Comparison of ENCODE assay signal across 30 mouse cellular contexts in the genomic region with DNA sequence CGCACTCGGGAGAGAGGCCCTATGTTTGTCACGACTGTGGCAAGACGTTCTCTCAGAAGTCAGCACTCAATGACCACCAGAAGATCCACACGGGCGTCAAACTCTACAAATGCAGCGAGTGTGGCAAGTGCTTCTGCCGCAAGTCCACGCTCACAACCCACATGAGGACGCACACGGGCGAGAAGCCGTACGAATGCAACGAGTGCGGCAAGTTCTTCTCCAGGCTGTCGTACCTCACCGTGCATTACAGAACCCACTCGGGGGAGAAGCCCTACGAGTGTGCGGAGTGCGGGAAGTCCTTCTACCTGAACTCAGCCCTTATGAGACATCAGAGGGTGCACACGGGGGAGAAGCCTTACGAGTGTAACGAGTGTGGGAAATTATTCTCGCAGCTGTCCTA. TPM values are rescaled to one million over a fixed set of nuclear protein-coding genes. Genes with fewer than 3 reads are reported as not detected.
DNase-seq lines count a peak whose midpoint lies in the region; ATAC-seq and TF ChIP-seq lines count a peak whose summit lies in the region.
"Had no signal": no experiment of that assay in that cellular context is flagged by ENCODE, and none has a peak within 500 bp of the region (broad histone marks: within the 10 kb centered on the region; RNA-seq: fewer than 3 reads in every experiment).

No protein-coding gene starts in this region.

- peaks cover 23% of the 10 kb centered on the region for H3K4me1 ChIP-seq in megakaryocyte, embryonic 14.5 days
- H3K4me1 ChIP-seq in G1E (ENCODE audit: insufficient read depth, low read depth, low read length): no peaks in the 10 kb centered on the region
- H3K4me1 ChIP-seq in forebrain, embryonic 10.5 days: no peaks in the 10 kb centered on the region

- 96% methylated on average over 26 of the region's 26 CpGs for WGBS in forebrain, embryonic 10.5 days

- peak overlapping the region; percentile 10 for H3K4me3 ChIP-seq in megakaryocyte, embryonic 14.5 days (replicated peaks)
- H3K4me3 ChIP-seq in G1E (ENCODE audit: low read depth, low read length): peak overlapping the region; percentile 13; the same call in 1 of the 2 replicates
- no peak overlapping the region for H3K4me3 ChIP-seq in forebrain, embryonic 10.5 days

- H3K9me3 ChIP-seq in megakaryocyte, embryonic 14.5 days: peaks cover 24% of the 10 kb centered on the region
- H3K9me3 ChIP-seq in G1E (replicated peaks): peaks cover 32% of the 10 kb centered on the region
- no peaks in the 10 kb centered on the region for H3K9me3 ChIP-seq in forebrain, embryonic 10.5 days

- TF ChIP-seq CTCF in G1E (IDR thresholded peaks at IDR 0.05; ENCODE audit: low read depth, low read length): no peak

- no peaks in the 10 kb centered on the region for H3K27me3 ChIP-seq in megakaryocyte, embryonic 14.5 days (replicated peaks)
- peaks cover 6% of the 10 kb centered on the region; the same call in 1 of the 2 replicates for H3K27me3 ChIP-seq in G1E (ENCODE audit: insufficient read depth, low read length)
- peaks cover 5% of the 10 kb centered on the region for H3K27me3 ChIP-seq in forebrain, embryonic 10.5 days (ENCODE audit: poor library complexity, severe bottlenecking)
- H3K27me3 ChIP-seq: CH12.LX, Patski had no signal

- ATAC-seq in megakaryocyte, adult 5-6 weeks (ENCODE audit: poor library complexity, severe bottlenecking): no peak
- no peak for ATAC-seq in G1E (ENCODE audit: extremely low read depth, insufficient number of reproducible peaks, low FRiP score, poor library complexity, severe bottlenecking)
- ATAC-seq: activated CD4-positive, CD25-positive, alpha-beta regulatory T cell, adult 4 months; CD4-positive, CD25-positive, alpha-beta regulatory T cell, adult 4 months; Patski had no signal

- H3K36me3 ChIP-seq in megakaryocyte, embryonic 14.5 days (replicated peaks; ENCODE audit: low read length): peaks cover 93% of the 10 kb centered on the region
- H3K36me3 ChIP-seq in G1E (replicated peaks): peaks cover 97% of the 10 kb centered on the region
- H3K36me3 ChIP-seq in forebrain, embryonic 10.5 days (replicated peaks): peaks cover 97% of the 10 kb centered on the region

- H3K27ac ChIP-seq in forebrain, embryonic 10.5 days: no peak overlapping the region

- DNase-seq in ES-CJ7 (ENCODE audit: low read depth, low spot score): peak; percentile 55
- DNase-seq in G1E (ENCODE audit: low spot score): no peak
- DNase-seq in ZHBTc4 (ENCODE audit: low read depth, low spot score): peak; percentile 51
- DNase-seq in yolk sac, embryonic 10.5 days (ENCODE audit: low spot score): no peak
- no peak for DNase-seq in layer of hippocampus, adult 11-12 months (ENCODE audit: low spot score)
- DNase-seq in forebrain, embryonic 10.5 days (ENCODE audit: extremely low spot score, low spot score): no peak
- DNase-seq: adrenal gland, adult 2 months; adrenal gland, adult 8-10 months; adrenal gland, postnatal 10 days; adrenal gland, postnatal 14 days; adrenal gland, postnatal 25 days; adrenal gland, postnatal 36 days; B cell, adult 2 months; cerebellum, adult 11 months; cerebellum, adult 11-12 months; cerebellum, adult 18-20 months; cerebellum, adult 2 months; cerebellum, adult 8-10 months had no signal

RNA-seq across cellular contexts. Expression of a gene that starts 10.0 kb away (rescaled TPM):
- polyA plus RNA-seq in megakaryocyte, embryonic 14.5 days (2012; ENCODE audit: insufficient read depth, low replicate concordance): 1.3 and 1.7 TPM in 2 replicates
- total RNA-seq in megakaryocyte, adult 5-6 weeks (2015): 1.5 and 3.1 TPM in 2 replicates
- total RNA-seq in megakaryocyte, adult 5-6 weeks (2017): 6.4 and 6.7 TPM in 2 replicates
- 16.7 and 21.4 TPM in 2 replicates for total RNA-seq in G1E (2014; fragmentation: Nextera tagmentation)
- 22.1 and 22.3 TPM in 2 replicates for total RNA-seq in G1E (2017)
- 3.9 and 4.2 TPM in 2 replicates for polyA plus RNA-seq in G1E (2012)
- 19.7 and 24.1 TPM in 2 replicates for polyA plus RNA-seq in forebrain, embryonic 10.5 days (2016; fragmentation: Nextera tagmentation; extraction: Ambion mirVana)

RNA-seq across cellular contexts. Expression of a gene that starts 18.2 kb away (rescaled TPM):
- not detected in 2 replicates for polyA plus RNA-seq in megakaryocyte, embryonic 14.5 days (2012; ENCODE audit: insufficient read depth, low replicate concordance)
- not detected in 2 replicates for total RNA-seq in megakaryocyte, adult 5-6 weeks (2015)
- not detected in 2 replicates for total RNA-seq in megakaryocyte, adult 5-6 weeks (2017)
- total RNA-seq in G1E (2014; fragmentation: Nextera tagmentation) (not detected in 2 replicates), G1E (2017) (not detected in 2 replicates)
- polyA plus RNA-seq in G1E (2012): not detected in 2 replicates
- not detected in 2 replicates for polyA plus RNA-seq in forebrain, embryonic 10.5 days (2016; fragmentation: Nextera tagmentation; extraction: Ambion mirVana)
- total RNA-seq: adrenal gland, adult 18-20 months; adrenal gland, adult 2 months; adrenal gland, adult 8-10 months; adrenal gland, postnatal 10 days; adrenal gland, postnatal 14 days; adrenal gland, postnatal 25 days; adrenal gland, postnatal 36 days; adrenal gland, postnatal 4 days; CH12.LX; ES-E14; MEL had no signal
- polyA plus RNA-seq: activated CD4-positive, CD25-positive, alpha-beta regulatory T cell, adult 4 months; adrenal gland, adult 2 months; brain, embryonic 14.5 days; C2C12; CD4-positive, CD25-positive, alpha-beta regulatory T cell, adult 4 months; cerebellum, adult 2 months; Patski had no signal

RNA-seq across cellular contexts. Expression of a gene that starts 24.9 kb away (rescaled TPM):
- polyA plus RNA-seq in megakaryocyte, embryonic 14.5 days (2012; ENCODE audit: insufficient read depth, low replicate concordance): 1.1 and 1.7 TPM in 2 replicates
- total RNA-seq in megakaryocyte, adult 5-6 weeks (2015): 0.32 and 0.47 TPM in 2 replicates
- 1.2 and 1.4 TPM in 2 replicates for total RNA-seq in megakaryocyte, adult 5-6 weeks (2017)
- total RNA-seq in G1E (2014; fragmentation: Nextera tagmentation) (2.4 and 3.6 TPM in 2 replicates), G1E (2017) (3.4 and 3.7 TPM in 2 replicates)
- polyA plus RNA-seq in G1E (2012): 8.2 and 9.6 TPM in 2 replicates
- 3.1 and 3.4 TPM in 2 replicates for polyA plus RNA-seq in forebrain, embryonic 10.5 days (2016; fragmentation: Nextera tagmentation; extraction: Ambion mirVana)

RNA-seq across cellular contexts. Expression of a gene that starts 48.5 kb away (rescaled TPM):
- 0.06 TPM in 1 of 2 replicates, not detected in the other for polyA plus RNA-seq in megakaryocyte, embryonic 14.5 days (2012; ENCODE audit: insufficient read depth, low replicate concordance)
- 0.09 TPM in 1 of 2 replicates, not detected in the other for total RNA-seq in megakaryocyte, adult 5-6 weeks (2015)
- not detected in 2 replicates for total RNA-seq in megakaryocyte, adult 5-6 weeks (2017)
- total RNA-seq in G1E (2014; fragmentation: Nextera tagmentation) (0.63 TPM in 1 of 2 replicates, not detected in the other), G1E (2017) (0.06 and 0.11 TPM in 2 replicates)
- 0.03 and 0.10 TPM in 2 replicates for polyA plus RNA-seq in G1E (2012)
- polyA plus RNA-seq in forebrain, embryonic 10.5 days (2016; fragmentation: Nextera tagmentation; extraction: Ambion mirVana): not detected in 2 replicates
- total RNA-seq: CH12.LX had no signal
- polyA plus RNA-seq: activated CD4-positive, CD25-positive, alpha-beta regulatory T cell, adult 4 months; C2C12; CD4-positive, CD25-positive, alpha-beta regulatory T cell, adult 4 months; Patski had no signal

Comparison
In these comparisons a context has a peak if more than half of its experiments do, and no peak if none do; other contexts are left out.
1. DNase-seq: peak in ES-CJ7 (single experiment) and ZHBTc4 (single experiment); none in G1E (single experiment), yolk sac, embryonic 10.5 days (single experiment), layer of hippocampus, adult 11-12 months (single experiment) and forebrain, embryonic 10.5 days (single experiment).